Mouse (Mus musculus) limb, embryonic 10.5 days (tissue): ENCODE data around the gene Pck1. TPM values are rescaled to one million over a fixed set of nuclear protein-coding genes. Genes with fewer than 3 reads are reported as not detected.

Experiments
- DNase-seq: peaks from one replicate; pipeline ENCODE4 v3.0.0-alpha.2; 2017; ENCODE audit warnings: low spot score
- H3K27ac ChIP-seq: fragments of 300-500 bp; sonication (generic); 2 replicates; pipeline ENCODE4 v1.5.1; 2016; ENCODE audit warnings: mild to moderate bottlenecking
- H3K27me3 ChIP-seq: fragments of 300-500 bp; sonication (generic); 2 replicates; pipeline ENCODE4 v1.6.1; 2016; ENCODE audit warnings: low read depth, mild to moderate bottlenecking; ENCODE audit not compliant: poor library complexity, severe bottlenecking
- H3K36me3 ChIP-seq: fragments of 300-500 bp; sonication (generic); 2 replicates; pipeline ENCODE4 v1.6.1; 2016; ENCODE audit warnings: mild to moderate bottlenecking, moderate library complexity
- H3K4me1 ChIP-seq: fragments of 300-500 bp; sonication (generic); 2 replicates; pipeline ENCODE4 v1.6.1; 2016
- H3K4me3 ChIP-seq: fragments of 300-500 bp; sonication (generic); 2 replicates; pipeline ENCODE4 v1.5.1; 2016; ENCODE audit warnings: mild to moderate bottlenecking, moderate library complexity
- H3K9me3 ChIP-seq: fragments of 300-500 bp; sonication (generic); replicated peaks from 2 replicates; pipeline ENCODE4 v1.6.1; 2016; ENCODE audit warnings: mild to moderate bottlenecking
- WGBS: fragments of 180-500 bp; shearing (Covaris S2); methylation state at CpG from one replicate; pipeline ENCODE4 v1.1.7; 2016; 5-methylcytosine and 5-hydroxymethylcytosine counted together
- polyA plus RNA-seq: library from polyadenylated mRNA; unstranded; fragments of >200 nt; fragmentation: Nextera tagmentation; extraction: Ambion mirVana; gene quantifications from 2 replicates; pipeline ENCODE4 v1.2.1, GENCODE M21; 2016

The Pck1 gene
- polyA plus RNA-seq, 1 experiment from 2014 or later = not detected

GRCm38 (mm10) chr2:173203726-173204125 is 50.9 kb downstream of the Pck1 start:
- WGBS = 93% methylated on average over 3 of the region's 3 CpGs
- Histone ChIP-seq H3K36me3 (no peaks in the 10 kb centered on the region), H3K4me1 (no peaks in the 10 kb centered on the region), H3K27ac (no peak overlapping the region), H3K4me3 (no peak overlapping the region), H3K27me3 (no peaks in the 10 kb centered on the region), H3K9me3 (no peaks in the 10 kb centered on the region)
- peak; percentile 26 for DNase-seq

DNA sequence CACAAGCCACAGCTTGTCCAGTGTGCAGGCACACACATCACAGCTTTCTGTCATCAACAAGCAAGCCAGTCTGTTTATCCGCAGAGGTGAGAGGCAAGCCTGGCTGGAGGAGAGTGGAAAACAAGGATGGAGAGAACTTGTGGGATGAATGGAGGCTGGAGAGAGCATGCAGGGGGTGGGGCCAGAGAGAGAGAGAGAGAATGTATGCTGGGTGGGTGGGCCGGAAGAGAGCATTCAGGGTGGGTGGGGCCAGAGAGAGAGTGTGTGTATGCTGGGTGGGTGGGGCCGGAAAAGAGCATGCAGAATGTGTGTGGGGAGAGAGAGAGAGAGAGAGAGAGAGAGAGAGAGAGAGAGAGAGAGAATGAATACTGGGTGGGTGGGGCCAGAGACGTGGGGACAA is 51.8 kb downstream of the Pck1 start:
- no peaks in the 10 kb centered on the region for H3K4me1 ChIP-seq
- DNase-seq = peak; percentile 27

DNA sequence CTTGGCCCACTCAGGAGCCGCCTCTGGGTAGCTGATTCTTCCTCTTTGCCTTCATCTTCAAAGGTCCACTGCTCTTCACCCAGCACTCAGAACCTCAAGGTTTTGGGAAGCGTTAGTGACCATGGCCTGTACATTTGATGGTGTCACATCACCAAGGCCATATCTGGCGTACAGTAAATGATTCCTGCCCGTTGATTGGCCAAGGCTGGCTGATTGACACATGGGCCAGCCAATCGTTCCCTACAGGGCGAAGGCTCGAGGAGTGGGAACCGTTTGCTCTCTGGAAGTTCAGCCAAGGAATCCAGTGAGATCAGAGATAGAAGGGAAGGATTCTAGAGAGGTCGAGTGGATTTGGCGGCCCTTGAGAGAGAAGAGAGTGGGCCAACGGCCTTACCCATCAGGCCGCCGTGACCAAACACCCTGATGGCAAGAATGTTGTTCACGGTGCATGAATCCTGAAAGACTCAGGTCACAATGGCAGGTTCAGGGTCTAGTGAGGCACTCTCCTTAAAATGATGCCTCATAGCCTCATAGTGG is 52.8 kb downstream of the Pck1 start:
- Histone ChIP-seq H3K4me1 (peaks cover 3% of the 10 kb centered on the region), H3K27ac (no peak overlapping the region), H3K9me3 (no peaks in the 10 kb centered on the region), H3K36me3 (no peaks in the 10 kb centered on the region), H3K27me3 (no peaks in the 10 kb centered on the region), H3K4me3 (no peak overlapping the region)
- DNase-seq = peak; percentile 25
- 95% methylated on average over 14 of the region's 14 CpGs for WGBS

More for the DNA sequence above, 51.8 kb downstream of the Pck1 start:
- H3K27ac ChIP-seq = no peak overlapping the region
- 79% methylated on average over 4 of the region's 4 CpGs for WGBS
- no peaks in the 10 kb centered on the region for H3K36me3 ChIP-seq
- no peaks in the 10 kb centered on the region for H3K27me3 ChIP-seq
- H3K9me3 ChIP-seq = no peaks in the 10 kb centered on the region
- H3K4me3 ChIP-seq = no peak overlapping the region

DNA sequence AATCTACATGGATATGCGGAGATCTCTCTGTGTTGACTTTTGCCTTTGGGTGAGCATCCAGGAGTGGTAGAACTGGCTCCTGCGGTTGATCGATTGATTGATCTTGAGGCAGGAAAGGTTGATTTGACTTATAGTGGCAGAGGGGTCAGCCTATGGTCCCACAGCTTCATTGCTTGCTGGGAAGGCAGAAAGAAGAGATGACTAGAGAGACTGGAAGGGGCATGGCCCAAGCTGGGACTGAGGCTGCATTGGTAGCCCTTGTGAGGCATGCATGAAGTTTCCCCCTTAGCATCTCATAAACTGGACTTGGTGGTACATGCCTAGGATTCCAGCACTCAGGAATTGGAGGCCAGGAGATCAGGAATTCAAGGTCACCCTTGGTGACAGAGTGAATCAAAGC is 54.2 kb downstream of the Pck1 start:
- H3K27ac ChIP-seq = no peak overlapping the region
- no peak overlapping the region for H3K4me3 ChIP-seq
- no peaks in the 10 kb centered on the region for H3K36me3 ChIP-seq
- no peaks in the 10 kb centered on the region for H3K9me3 ChIP-seq
- 97% methylated on average over 3 of the region's 3 CpGs for WGBS
- no peaks in the 10 kb centered on the region for H3K27me3 ChIP-seq
- peak; percentile 25 for DNase-seq
- H3K4me1 ChIP-seq = peaks cover 7% of the 10 kb centered on the region

Other genes with a start within 250 kb of the Pck1 start
- 31.3 and 39.5 TPM in 2 replicates for gene Bmp7, start 212.7 kb upstream of the Pck1 start, polyA plus RNA-seq
- gene Spo11, start 175.3 kb upstream of the Pck1 start, polyA plus RNA-seq = 0.36 and 0.79 TPM in 2 replicates
- gene Rae1, start 152.9 kb upstream of the Pck1 start, polyA plus RNA-seq = 179 and 196 TPM in 2 replicates
- 74.1 and 97.5 TPM in 2 replicates for gene Rbm38, start 132.6 kb upstream of the Pck1 start, polyA plus RNA-seq
- 0.06 TPM in 1 of 2 replicates, not detected in the other for gene Ctcfl, start 33.5 kb upstream of the Pck1 start, polyA plus RNA-seq
- not detected in 2 replicates for gene Zbp1, start 65.9 kb downstream of the Pck1 start, polyA plus RNA-seq
- 1.1 and 2.0 TPM in 2 replicates for gene Pmepa1, start 123.5 kb downstream of the Pck1 start, polyA plus RNA-seq